Mouse (Mus musculus) megakaryocyte-erythroid progenitor cell, adult 5-6 weeks (primary cell): ENCODE data around the gene Mrps18b. TPM values are rescaled to one million over a fixed set of nuclear protein-coding genes. Genes with fewer than 3 reads are reported as not detected.

Source experiments
- ATAC-seq: replicated peaks from 2 replicates; pipeline ENCODE4 v1.8.0; 2016; ENCODE audit warnings: mild to moderate bottlenecking, inconsistent platforms; ENCODE audit not compliant: severe bottlenecking, poor library complexity, low FRiP score, low TSS enrichment
- total RNA-seq, 2 experiments: library from RNA; stranded (forward) in 1 of 2; stranded (reverse) in 1 of 2; fragments of 200-1000, 215-1000 nt in 1 of 2; fragments of >200 nt in 1 of 2; fragmentation: Nextera tagmentation in 1 of 2; gene quantifications; 2 replicates each; pipeline ENCODE4 v1.2.3; 2014 to 2017

Mrps18b gene
- total RNA-seq, 2 experiments from 2014 or later = 92.6 to 140 TPM

DNA sequence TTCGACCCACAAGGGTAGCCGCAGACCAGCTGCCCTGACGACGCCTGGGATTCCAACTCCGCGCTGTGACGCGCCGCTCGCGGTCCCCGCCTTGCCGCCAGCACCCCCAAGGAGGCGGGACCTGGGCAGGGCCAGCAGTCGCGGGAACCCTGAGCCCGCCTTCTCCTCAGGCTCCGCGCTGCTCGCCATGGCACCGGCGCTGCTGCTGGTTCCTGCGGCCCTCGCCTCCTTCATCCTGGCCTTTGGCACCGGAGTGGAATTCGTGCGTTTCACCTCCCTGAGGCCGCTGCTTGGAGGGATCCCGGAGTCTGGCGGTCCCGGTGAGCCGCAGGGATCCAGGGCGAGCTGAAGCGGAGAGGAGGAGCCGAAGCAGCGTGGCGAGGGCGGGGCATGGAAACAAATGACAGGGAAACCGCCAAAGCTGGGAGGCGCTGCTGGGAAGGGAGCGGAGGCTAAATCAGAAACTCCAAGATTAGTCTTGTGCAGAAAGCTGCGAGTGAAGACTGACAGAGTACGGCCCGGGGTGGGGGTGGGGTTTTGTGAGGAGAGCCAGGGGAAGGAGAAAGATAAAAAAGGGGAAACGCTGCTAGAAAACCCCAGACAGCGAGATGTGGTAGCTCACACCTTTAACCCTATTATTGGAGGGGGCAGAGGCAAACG lies 54.9 kb downstream of the Mrps18b start, which contains the start of gene Nrm:
TSS of gene Nrm (plus strand) at position 121 of the 660 bp plus-strand sequence.
- peak; percentile 91 for ATAC-seq

DNA sequence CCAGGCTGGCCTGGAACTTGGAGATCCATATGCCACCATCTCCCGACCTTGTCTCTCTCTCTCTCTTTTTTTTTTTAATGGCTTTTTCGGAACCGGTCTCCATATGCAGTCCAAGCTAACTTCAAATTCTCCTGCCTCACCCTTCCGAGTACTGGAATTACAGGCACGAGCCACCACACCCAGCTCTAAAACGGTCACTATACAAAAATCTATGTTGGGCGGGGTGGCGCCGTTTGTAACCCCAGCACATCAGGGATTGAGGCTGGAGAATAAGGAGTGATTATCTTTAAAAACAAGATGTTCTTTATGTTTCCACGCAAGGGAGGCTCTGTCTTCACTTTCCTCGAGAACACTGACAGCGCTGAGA lies 55.4 kb downstream of the Mrps18b start:
- peak; percentile 15; the same call in 1 of the 2 replicates for ATAC-seq

Other genes starting within 250 kb of the Mrps18b start
- gene Vars2, start 248.8 kb downstream of the Mrps18b start, total RNA-seq (2014; fragmentation: Nextera tagmentation) = 32.5 and 44.2 TPM in 2 replicates
- 8.3 and 19.1 TPM in 2 replicates for gene Vars2, start 248.8 kb downstream of the Mrps18b start, total RNA-seq (2017)
- 30.3 and 52.4 TPM in 2 replicates for gene Gtf2h4, start 242.7 kb downstream of the Mrps18b start, total RNA-seq (2014; fragmentation: Nextera tagmentation)
- 35.0 and 40.6 TPM in 2 replicates for gene Gtf2h4, start 242.7 kb downstream of the Mrps18b start, total RNA-seq (2017)
- gene Ddr1, start 211.8 kb downstream of the Mrps18b start, total RNA-seq (2014; fragmentation: Nextera tagmentation) = not detected in 2 replicates
- gene Ddr1, start 211.8 kb downstream of the Mrps18b start, total RNA-seq (2017) = not detected in 2 replicates
- 9.4 and 18.1 TPM in 2 replicates for gene Ier3, start 94.7 kb downstream of the Mrps18b start, total RNA-seq (2014; fragmentation: Nextera tagmentation)
- 16.1 and 18.2 TPM in 2 replicates for gene Ier3, start 94.7 kb downstream of the Mrps18b start, total RNA-seq (2017)
- 68.3 and 99.7 TPM in 2 replicates for gene Flot1, start 93.2 kb downstream of the Mrps18b start, total RNA-seq (2014; fragmentation: Nextera tagmentation)
- 73.0 and 82.4 TPM in 2 replicates for gene Flot1, start 93.2 kb downstream of the Mrps18b start, total RNA-seq (2017)
- gene Tubb5, start 78.1 kb downstream of the Mrps18b start, total RNA-seq (2014; fragmentation: Nextera tagmentation) = 823 and 947 TPM in 2 replicates
- 678 and 844 TPM in 2 replicates for gene Tubb5, start 78.1 kb downstream of the Mrps18b start, total RNA-seq (2017)
- gene Mdc1, start 74.9 kb downstream of the Mrps18b start, total RNA-seq (2014; fragmentation: Nextera tagmentation) = 71.8 and 74.8 TPM in 2 replicates
- 18.4 and 19.8 TPM in 2 replicates for gene Mdc1, start 74.9 kb downstream of the Mrps18b start, total RNA-seq (2017)
- gene Nrm, start 55.1 kb downstream of the Mrps18b start, total RNA-seq (2014; fragmentation: Nextera tagmentation) = 27.0 and 32.4 TPM in 2 replicates
- 15.0 and 26.4 TPM in 2 replicates for gene Nrm, start 55.1 kb downstream of the Mrps18b start, total RNA-seq (2017)
- 11.9 and 13.3 TPM in 2 replicates for gene Ppp1r18, start 50.8 kb downstream of the Mrps18b start, total RNA-seq (2014; fragmentation: Nextera tagmentation)
- gene Ppp1r18, start 50.8 kb downstream of the Mrps18b start, total RNA-seq (2017) = 1.0 and 2.3 TPM in 2 replicates
- 132 and 133 TPM in 2 replicates for gene Dhx16, start 36.6 kb downstream of the Mrps18b start, total RNA-seq (2014; fragmentation: Nextera tagmentation)
- gene Dhx16, start 36.6 kb downstream of the Mrps18b start, total RNA-seq (2017) = 51.3 and 68.8 TPM in 2 replicates
- 107 and 160 TPM in 2 replicates for gene 2310061I04Rik, start 19.0 kb downstream of the Mrps18b start, total RNA-seq (2014; fragmentation: Nextera tagmentation)
- gene 2310061I04Rik, start 19.0 kb downstream of the Mrps18b start, total RNA-seq (2017) = 8.1 and 10.9 TPM in 2 replicates
- 23.1 and 31.9 TPM in 2 replicates for gene Atat1, start 6.3 kb downstream of the Mrps18b start, total RNA-seq (2014; fragmentation: Nextera tagmentation)
- 3.0 and 4.3 TPM in 2 replicates for gene Atat1, start 6.3 kb downstream of the Mrps18b start, total RNA-seq (2017)
- gene Ppp1r10, start within 50 bp of the Mrps18b start, total RNA-seq (2014; fragmentation: Nextera tagmentation) = 80.8 and 95.1 TPM in 2 replicates
- 86.4 and 103 TPM in 2 replicates for gene Ppp1r10, start within 50 bp of the Mrps18b start, total RNA-seq (2017)
- gene Abcf1, start 53.4 kb upstream of the Mrps18b start, total RNA-seq (2014; fragmentation: Nextera tagmentation) = 132 and 157 TPM in 2 replicates
- 398 and 560 TPM in 2 replicates for gene Abcf1, start 53.4 kb upstream of the Mrps18b start, total RNA-seq (2017)
- gene Gnl1, start 63.5 kb upstream of the Mrps18b start, total RNA-seq (2014; fragmentation: Nextera tagmentation) = 27.1 and 28.2 TPM in 2 replicates
- 13.8 and 16.3 TPM in 2 replicates for gene Gnl1, start 63.5 kb upstream of the Mrps18b start, total RNA-seq (2017)
- 41.0 and 48.3 TPM in 2 replicates for gene Prr3, start 63.8 kb upstream of the Mrps18b start, total RNA-seq (2014; fragmentation: Nextera tagmentation)
- 20.5 and 31.3 TPM in 2 replicates for gene Prr3, start 63.8 kb upstream of the Mrps18b start, total RNA-seq (2017)
- 6.8 and 10.1 TPM in 2 replicates for gene H2-T24, start 104.2 kb upstream of the Mrps18b start, total RNA-seq (2014; fragmentation: Nextera tagmentation)
- gene H2-T24, start 104.2 kb upstream of the Mrps18b start, total RNA-seq (2017) = 25.5 and 35.1 TPM in 2 replicates
- gene H2-T23, start 116.5 kb upstream of the Mrps18b start, total RNA-seq (2014; fragmentation: Nextera tagmentation) = 55.6 and 98.1 TPM in 2 replicates
- gene H2-T23, start 116.5 kb upstream of the Mrps18b start, total RNA-seq (2017) = 84.5 and 111 TPM in 2 replicates
- 17.1 and 25.6 TPM in 2 replicates for gene H2-T22, start 126.4 kb upstream of the Mrps18b start, total RNA-seq (2014; fragmentation: Nextera tagmentation)
- 30.1 and 31.5 TPM in 2 replicates for gene H2-T22, start 126.4 kb upstream of the Mrps18b start, total RNA-seq (2017)
- gene Gm6034, start 126.6 kb upstream of the Mrps18b start, total RNA-seq (2014; fragmentation: Nextera tagmentation) = 0.52 TPM in 1 of 2 replicates, not detected in the other
- not detected in 2 replicates for gene Gm6034, start 126.6 kb upstream of the Mrps18b start, total RNA-seq (2017)
- gene Gm11127, start 142.0 kb upstream of the Mrps18b start, total RNA-seq (2014; fragmentation: Nextera tagmentation) = not detected in 2 replicates
- not detected in 2 replicates for gene Gm11127, start 142.0 kb upstream of the Mrps18b start, total RNA-seq (2017)
- 0.22 and 1.5 TPM in 2 replicates for gene Gm19684, start 205.3 kb upstream of the Mrps18b start, total RNA-seq (2014; fragmentation: Nextera tagmentation)
- gene Gm19684, start 205.3 kb upstream of the Mrps18b start, total RNA-seq (2017) = 0.38 TPM in 1 of 2 replicates, not detected in the other
- gene Gm7030, start 213.0 kb upstream of the Mrps18b start, total RNA-seq (2014; fragmentation: Nextera tagmentation) = not detected in 2 replicates
- gene Gm7030, start 213.0 kb upstream of the Mrps18b start, total RNA-seq (2017) = not detected in 2 replicates